Mouse (Mus musculus) forebrain, embryonic 14.5 days (tissue): ENCODE results near the gene Arsa. TPM values are rescaled to one million over a fixed set of nuclear protein-coding genes. Genes with fewer than 3 reads are reported as not detected.
A peak's percentile ranks its signal among the peaks of the same experiment; 100 is the strongest.

Experiments
- ATAC-seq: fragments of 200-750 bp; cut with Nextera tagmentation; 2 replicates; pipeline ENCODE4 v1.8.0; 2017; ENCODE audit warnings: mild to moderate bottlenecking, moderate library complexity
- DNase-seq: peaks from one replicate; pipeline ENCODE4 v3.0.0-alpha.2; 2015; ENCODE audit warnings: low spot score
- H3K27ac ChIP-seq: fragments of 300-500 bp; sonication (generic); 2 replicates; pipeline ENCODE4 v1.5.1; 2014; ENCODE audit warnings: low read depth, mild to moderate bottlenecking, control low read depth, low read length, moderate library complexity
- H3K27me3 ChIP-seq: fragments of 300-500 bp; sonication (generic); replicated peaks from 2 replicates; pipeline ENCODE4 v1.6.1; 2014; ENCODE audit warnings: low read length, control low read depth, mixed read lengths; ENCODE audit not compliant: control insufficient read depth, insufficient read depth
- H3K36me3 ChIP-seq: fragments of 300-500 bp; sonication (generic); 2 replicates; pipeline ENCODE4 v1.6.1; 2014; ENCODE audit warnings: low read length, control low read depth; ENCODE audit not compliant: control insufficient read depth, insufficient read depth
- H3K4me1 ChIP-seq: fragments of 300-500 bp; sonication (generic); 2 replicates; pipeline ENCODE4 v1.6.1; 2014; ENCODE audit warnings: antibody characterized with exemption, low read length, control low read depth; ENCODE audit not compliant: control insufficient read depth, insufficient read depth
- H3K4me2 ChIP-seq: fragments of 300-500 bp; sonication (generic); 2 replicates; pipeline ENCODE4 v1.6.1; 2014; ENCODE audit warnings: mild to moderate bottlenecking, control low read depth, low read length
- H3K4me3 ChIP-seq: fragments of 300-500 bp; sonication (generic); 2 replicates; pipeline ENCODE4 v1.5.1; 2014; ENCODE audit warnings: low read depth, low read length, control low read depth
- H3K9ac ChIP-seq: fragments of 300-500 bp; sonication (generic); 2 replicates; pipeline ENCODE4 v1.6.1; 2014; ENCODE audit warnings: mild to moderate bottlenecking, low read length, control low read depth, moderate library complexity
- H3K9me3 ChIP-seq: fragments of 300-500 bp; sonication (generic); replicated peaks from 2 replicates; pipeline ENCODE4 v1.6.1; 2016; ENCODE audit warnings: low read length, control low read depth, mixed read lengths; ENCODE audit not compliant: control insufficient read depth
- WGBS: fragments of 180-500 bp; shearing (Covaris S2); extraction: QIAGEN DNeasy Blood & Tissue Kit; methylation state at CpG from one replicate; pipeline ENCODE4 v1.1.7; 2014; 5-methylcytosine and 5-hydroxymethylcytosine counted together
- polyA plus RNA-seq: library from polyadenylated mRNA; unstranded; fragments of >200 nt; fragmentation: Nextera tagmentation; extraction: Ambion mirVana; gene quantifications from 2 replicates; pipeline ENCODE4 v1.2.1, GENCODE M21; 2014

Arsa gene
- polyA plus RNA-seq, 1 experiment from 2014 or later: 14.0 TPM

DNA sequence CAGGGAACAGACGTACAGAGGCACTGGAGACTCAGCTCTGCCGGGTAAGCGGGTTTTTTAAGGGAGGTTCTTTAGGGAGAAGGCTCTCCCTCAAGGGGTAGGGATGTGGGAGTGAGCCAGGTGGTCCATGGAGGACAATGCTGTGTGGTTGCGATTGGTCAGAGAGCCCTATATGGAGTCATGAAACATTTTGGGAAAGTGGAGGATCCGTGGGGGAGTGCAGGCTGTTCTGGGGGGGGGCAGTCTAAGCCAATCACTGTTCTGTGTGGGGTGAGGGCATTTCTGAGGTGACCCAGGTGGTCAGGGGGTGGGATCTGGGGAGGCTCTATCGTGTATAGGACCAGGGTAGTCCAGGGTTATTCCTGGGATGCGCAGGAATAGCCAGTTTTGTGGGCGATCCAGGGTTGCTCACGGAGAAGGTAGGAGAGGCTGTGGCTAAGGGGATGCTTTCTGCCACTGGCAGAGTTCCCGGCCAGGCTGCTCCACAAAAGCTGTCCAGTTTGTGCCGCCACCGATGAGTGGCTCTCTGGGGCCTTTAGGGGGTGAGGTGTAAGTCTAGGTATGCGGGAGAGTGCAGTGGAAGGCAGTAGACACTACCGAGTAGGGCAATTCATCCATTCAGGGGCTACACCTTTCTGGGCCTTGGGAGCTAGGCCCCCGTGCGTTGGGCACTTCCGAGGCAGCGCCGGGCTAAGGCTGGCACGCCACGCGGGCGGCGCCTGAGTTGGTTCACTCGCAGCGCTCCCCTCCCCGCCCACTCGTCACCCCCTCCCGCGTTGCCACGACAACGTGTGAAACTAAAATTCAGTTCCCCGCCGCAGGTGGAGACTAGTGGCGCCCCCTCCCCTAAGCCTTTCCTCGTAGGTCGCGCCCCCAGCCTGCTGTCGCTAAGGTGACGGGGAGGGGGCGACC lies 21.1 kb upstream of the Arsa start:
- Histone ChIP-seq H3K4me3 (peak overlapping the region; percentile 73), H3K9me3 (no peaks in the 10 kb centered on the region), H3K27ac (no peak overlapping the region; the same call in 1 of the 2 replicates), H3K4me2 (peak overlapping the region; percentile 85), H3K9ac (peak overlapping the region; percentile 79), H3K4me1 (peaks cover 8% of the 10 kb centered on the region; the same call in 1 of the 2 replicates), H3K36me3 (peaks cover 2% of the 10 kb centered on the region; the same call in 1 of the 2 replicates), H3K27me3 (peaks cover 7% of the 10 kb centered on the region)
- DNase-seq (peak; percentile 71), ATAC-seq (peak; percentile 13; the same call in 1 of the 2 replicates)
- WGBS: 2% methylated on average over 39 of the region's 41 CpGs

DNA sequence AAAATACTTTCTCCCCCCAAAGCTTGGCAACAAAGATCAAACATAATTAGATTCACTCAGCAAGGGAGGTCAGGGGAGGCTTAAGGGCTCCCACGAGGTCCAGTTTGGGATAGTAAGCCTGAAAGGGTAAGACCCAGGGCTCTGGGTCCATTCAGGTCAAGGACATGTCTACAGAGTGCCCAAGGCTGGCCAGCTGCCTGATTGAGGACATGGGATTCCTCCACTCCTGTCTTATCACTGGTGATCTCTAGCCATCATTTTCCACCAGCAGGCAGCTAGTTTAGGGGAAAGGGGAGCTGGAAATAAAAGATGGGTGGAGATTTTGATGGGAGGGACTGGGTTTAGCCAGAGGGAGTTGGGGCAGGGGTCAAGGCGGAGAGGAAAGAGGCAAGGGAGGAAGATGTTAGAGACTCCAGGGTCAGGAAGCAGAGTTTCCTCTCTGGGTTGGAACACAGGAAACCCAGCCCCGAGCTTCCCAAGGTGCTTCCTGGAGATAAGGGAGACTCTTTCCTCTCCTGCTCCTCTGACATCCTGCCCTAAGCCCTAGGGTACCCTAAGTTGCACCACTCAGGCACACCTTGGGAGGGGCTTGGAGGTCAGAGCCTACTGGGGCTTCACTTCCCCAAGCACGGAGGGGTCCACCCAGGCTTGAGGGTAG lies 20.3 kb upstream of the Arsa start:
- Histone ChIP-seq H3K4me2 (no peak overlapping the region), H3K4me3 (no peak overlapping the region), H3K27ac (no peak overlapping the region), H3K9me3 (no peaks in the 10 kb centered on the region), H3K4me1 (peaks cover 8% of the 10 kb centered on the region; the same call in 1 of the 2 replicates), H3K36me3 (no peaks in the 10 kb centered on the region), H3K9ac (no peak overlapping the region), H3K27me3 (peaks cover 7% of the 10 kb centered on the region)
- 28% methylated on average over 4 of the region's 4 CpGs for WGBS
- DNase-seq (no peak), ATAC-seq (no peak)

DNA sequence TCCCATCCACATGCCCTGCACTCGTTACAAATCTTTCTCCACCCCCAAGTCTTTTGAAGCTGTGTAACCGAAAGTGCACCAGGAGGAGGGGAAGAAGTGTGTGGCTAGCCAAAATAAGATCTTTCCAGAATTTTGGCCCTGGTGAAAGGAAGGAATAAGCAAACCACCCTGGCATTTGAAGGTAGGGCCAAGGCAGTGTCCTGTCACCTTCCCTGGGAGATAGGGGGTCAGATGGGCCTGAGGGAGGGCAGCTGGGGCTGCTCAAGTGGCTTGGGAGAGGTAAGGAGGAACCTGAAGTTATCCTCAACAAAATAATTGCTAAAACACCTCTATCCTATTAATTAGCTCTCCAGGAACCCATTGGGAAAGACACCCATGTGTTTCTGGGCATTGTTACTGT lies 19.6 kb upstream of the Arsa start:
- WGBS: 18% methylated on average over 2 of the region's 2 CpGs
- Histone ChIP-seq H3K27me3 (peaks cover 7% of the 10 kb centered on the region), H3K4me3 (no peak overlapping the region), H3K27ac (no peak overlapping the region), H3K4me2 (no peak overlapping the region), H3K9ac (no peak overlapping the region), H3K36me3 (no peaks in the 10 kb centered on the region), H3K9me3 (no peaks in the 10 kb centered on the region), H3K4me1 (peaks cover 8% of the 10 kb centered on the region; the same call in 1 of the 2 replicates)
- ATAC-seq: no peak
- DNase-seq: no peak

DNA sequence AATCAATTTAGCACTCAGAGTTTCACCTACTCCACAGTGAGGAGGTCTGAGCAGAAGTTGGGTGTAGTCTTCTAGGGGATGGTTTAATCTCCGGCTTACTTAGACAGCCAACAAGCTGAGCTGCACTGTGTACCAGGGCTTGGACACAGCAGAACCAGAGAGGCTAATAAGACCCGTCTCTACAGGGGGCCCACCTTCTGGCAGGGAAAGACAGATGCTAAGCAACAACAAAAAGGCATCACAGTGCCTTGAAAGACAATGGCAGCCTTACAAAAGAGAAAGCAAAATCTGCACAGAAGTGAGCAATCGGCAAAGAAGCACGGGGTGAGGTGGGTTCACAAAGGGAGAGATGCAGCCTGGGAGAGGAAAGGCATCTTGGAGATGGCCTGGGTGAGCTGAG lies 18.9 kb upstream of the Arsa start:
- H3K4me3 ChIP-seq: no peak overlapping the region
- no peaks in the 10 kb centered on the region for H3K36me3 ChIP-seq
- no peak overlapping the region for H3K9ac ChIP-seq
- no peak for DNase-seq
- no peak for ATAC-seq
- peaks cover 8% of the 10 kb centered on the region; the same call in 1 of the 2 replicates for H3K4me1 ChIP-seq
- H3K4me2 ChIP-seq: no peak overlapping the region
- no peaks in the 10 kb centered on the region for H3K9me3 ChIP-seq
- WGBS: 6% methylated on average over 4 of the region's 4 CpGs
- peaks cover 7% of the 10 kb centered on the region; the same call in 1 of the 2 replicates for H3K27me3 ChIP-seq
- no peak overlapping the region for H3K27ac ChIP-seq

DNA sequence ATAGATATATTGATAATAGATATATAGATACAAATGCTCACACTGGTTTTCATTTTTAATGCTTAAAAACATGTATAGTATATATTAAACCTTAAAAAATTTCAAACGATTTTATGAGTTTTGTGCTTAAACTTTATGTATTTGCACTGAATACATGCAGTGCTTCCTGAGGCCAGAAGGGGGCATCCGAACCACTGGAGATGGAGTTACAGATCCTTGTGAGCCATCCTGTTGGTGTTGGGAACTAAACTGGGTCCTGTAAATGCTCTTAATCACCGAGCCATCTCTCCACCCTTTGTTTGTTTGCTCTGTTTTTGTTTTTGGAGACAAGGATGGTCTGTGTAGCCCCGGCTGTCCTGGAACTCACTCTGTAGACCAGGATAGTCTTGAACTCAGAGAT lies 17.7 kb upstream of the Arsa start:
- DNase-seq: no peak
- H3K9ac ChIP-seq: no peak overlapping the region
- H3K36me3 ChIP-seq: no peaks in the 10 kb centered on the region
- H3K9me3 ChIP-seq: no peaks in the 10 kb centered on the region
- 76% methylated on average over 4 of the region's 4 CpGs for WGBS
- H3K4me3 ChIP-seq: no peak overlapping the region
- no peak overlapping the region for H3K4me2 ChIP-seq
- peaks cover 4% of the 10 kb centered on the region; the same call in 1 of the 2 replicates for H3K27me3 ChIP-seq
- ATAC-seq: no peak
- H3K4me1 ChIP-seq: peaks cover 8% of the 10 kb centered on the region; the same call in 1 of the 2 replicates
- H3K27ac ChIP-seq: no peak overlapping the region

DNA sequence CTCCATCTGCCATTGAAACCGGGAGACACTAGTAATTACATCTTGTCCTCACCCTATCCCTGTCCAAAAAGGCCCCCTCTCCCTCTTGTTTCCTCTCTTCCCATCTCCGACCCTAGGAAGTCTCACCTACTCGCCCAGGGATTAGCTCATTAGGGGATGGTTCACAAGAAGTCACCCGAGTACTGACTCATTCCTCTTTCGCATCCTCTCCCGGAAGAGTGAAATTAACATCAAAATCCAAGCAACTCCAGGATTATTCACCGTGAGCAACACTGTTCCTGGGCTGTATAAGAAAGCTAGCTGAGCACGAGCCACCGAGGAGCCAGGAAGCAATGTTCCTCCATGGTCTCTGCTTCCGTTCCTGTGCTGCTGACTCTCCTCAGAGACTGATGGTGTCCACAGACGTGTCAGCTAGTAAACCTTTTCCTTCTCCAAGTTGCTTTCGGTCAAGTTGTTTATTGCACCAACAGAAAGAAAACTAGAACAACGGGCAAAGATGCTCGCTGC lies 11.4 kb upstream of the Arsa start:
- DNase-seq (no peak), ATAC-seq (no peak)
- Histone ChIP-seq H3K27me3 (no peaks in the 10 kb centered on the region), H3K9ac (no peak overlapping the region), H3K9me3 (no peaks in the 10 kb centered on the region), H3K4me2 (no peak overlapping the region), H3K4me3 (no peak overlapping the region), H3K4me1 (no peaks in the 10 kb centered on the region), H3K36me3 (no peaks in the 10 kb centered on the region), H3K27ac (no peak overlapping the region)
- 62% methylated on average over 14 of the region's 14 CpGs for WGBS

DNA sequence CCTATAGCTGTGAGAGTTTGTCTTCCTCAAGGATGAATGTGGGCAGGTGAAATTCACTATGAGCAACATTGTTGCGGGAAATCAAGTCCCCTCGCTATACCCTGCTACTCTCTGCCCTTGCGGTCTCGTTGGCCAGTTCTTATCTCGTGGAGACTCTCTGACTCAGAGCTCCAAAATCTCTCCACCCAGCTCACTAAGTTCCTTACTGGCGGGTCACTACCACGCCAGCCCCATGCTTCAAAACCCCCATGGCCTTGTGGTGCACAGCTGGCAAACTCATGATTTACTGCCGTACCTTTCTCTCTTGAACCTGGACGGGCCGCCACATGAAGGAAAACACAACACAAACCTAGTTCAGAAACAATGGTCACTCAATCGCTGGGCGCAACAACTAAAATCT lies 11.0 kb upstream of the Arsa start:
- no peak overlapping the region for H3K4me2 ChIP-seq
- no peak for ATAC-seq
- 81% methylated on average over 12 of the region's 12 CpGs for WGBS

DNA sequence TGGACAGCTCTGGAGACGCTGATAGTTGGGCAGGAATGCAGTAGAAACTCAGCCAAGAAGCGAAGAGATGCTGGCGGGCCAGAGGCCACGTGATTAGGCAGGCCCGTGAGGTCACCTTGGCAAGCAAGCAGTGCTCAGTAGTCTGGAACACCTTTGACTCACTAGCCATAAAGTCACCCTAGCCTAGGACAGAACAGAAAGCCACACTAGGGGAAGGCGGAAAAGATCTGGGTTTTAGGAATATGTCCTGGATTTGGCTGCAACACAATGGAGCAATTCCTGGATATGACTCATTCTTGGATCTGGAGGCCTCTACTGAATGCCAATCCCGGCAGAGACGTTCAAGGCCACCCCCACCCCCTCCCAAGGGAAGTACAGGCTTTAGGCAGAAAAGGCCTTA lies 3.4 kb upstream of the Arsa start:
- Histone ChIP-seq H3K4me3 (no peak overlapping the region), H3K9ac (no peak overlapping the region), H3K4me2 (no peak overlapping the region), H3K4me1 (peaks cover 2% of the 10 kb centered on the region), H3K9me3 (no peaks in the 10 kb centered on the region), H3K27ac (no peak overlapping the region), H3K27me3 (no peaks in the 10 kb centered on the region; the same call in 1 of the 2 replicates), H3K36me3 (no peaks in the 10 kb centered on the region)
- no peak for ATAC-seq
- WGBS: 87% methylated on average over 8 of the region's 8 CpGs
- no peak for DNase-seq

More for the DNA sequence above, 11.0 kb upstream of the Arsa start:
- no peak overlapping the region for H3K9ac ChIP-seq
- H3K27me3 ChIP-seq: no peaks in the 10 kb centered on the region
- H3K27ac ChIP-seq: no peak overlapping the region
- H3K36me3 ChIP-seq: no peaks in the 10 kb centered on the region
- no peaks in the 10 kb centered on the region for H3K4me1 ChIP-seq
- DNase-seq: no peak
- H3K9me3 ChIP-seq: no peaks in the 10 kb centered on the region
- no peak overlapping the region for H3K4me3 ChIP-seq
